Mouse (Mus musculus): ENCODE data around the gene Usp24. TPM values are rescaled to one million over a fixed set of nuclear protein-coding genes. Genes with fewer than 3 reads are reported as not detected.

The Usp24 gene
- total and polyA plus RNA-seq, 3 experiments: 13.0 to 25.7 (median 13.9) TPM

DNA sequence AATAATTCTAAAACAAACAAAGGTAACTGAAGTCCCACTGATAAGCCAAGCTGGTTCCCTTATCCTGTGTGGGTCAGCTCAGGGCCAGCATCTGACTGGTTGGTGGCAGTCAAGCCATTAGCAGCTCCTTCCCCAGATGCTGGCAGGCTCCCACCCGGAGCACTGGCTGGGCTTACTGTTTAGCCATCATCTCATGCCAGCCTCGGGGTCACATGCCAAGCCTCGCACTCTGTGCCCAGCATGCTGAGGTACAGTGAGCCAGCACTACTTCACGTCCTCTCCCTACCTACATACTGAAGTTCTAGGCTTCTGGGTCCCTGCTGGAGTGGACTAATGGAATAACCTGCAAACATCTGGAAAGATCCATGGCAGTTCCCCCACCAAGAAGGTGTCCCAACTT lies 137.5 kb downstream of the Usp24 start:
- no peaks in the 10 kb centered on the region for H3K4me1 ChIP-seq (ENCODE audit: control insufficient read depth in 1 of 2, insufficient read depth in 2 of 2)
- no peak overlapping the region for H3K4me3 ChIP-seq (replicated peaks in 1 of 3; ENCODE audit: low read depth in 2 of 3, low read length in 2 of 3, poor library complexity in 1 of 3)
- dilution Hi-C loops (cut with MboI; ENCODE audit: extremely low pct_ligation_motif_present, extremely low pct_unique_long_range_greater_than_20kb, low sequenced_read_pairs): no loop called here
- H3K9ac ChIP-seq (ENCODE audit: insufficient read depth, low read depth): no peak overlapping the region
- H3K27ac ChIP-seq (ENCODE audit: insufficient read depth, low read depth): no peak overlapping the region
- H3K4me2 ChIP-seq (ENCODE audit: insufficient read depth, low read depth, poor library complexity, severe bottlenecking): no peak overlapping the region
- peaks cover 80% of the 10 kb centered on the region for H3K27me3 ChIP-seq (replicated peaks)
- peaks cover 8% of the 10 kb centered on the region for H3K9me3 ChIP-seq (replicated peaks; ENCODE audit: low read length)
- in situ Hi-C loops (cut with MboI; ENCODE audit: low pct_ligation_motif_present, low pct_unique_long_range_greater_than_20kb, low sequenced_read_pairs): no loop called here
- no peaks in the 10 kb centered on the region for H3K79me2 ChIP-seq (replicated peaks; ENCODE audit: control insufficient read depth, extremely low read depth, insufficient read depth, poor library complexity, severe bottlenecking)
- DNase-seq (ENCODE audit: extremely low read depth): no peak
- TF ChIP-seq PAX5 (IDR thresholded peaks at IDR 0.05; ENCODE audit: low read length): no peak
- no peak for TF ChIP-seq ETS1 (conservative IDR thresholded peaks at IDR 0.05; ENCODE audit: low read depth, low read length)
- no peak for TF ChIP-seq CTCF (conservative IDR thresholded peaks at IDR 0.05 in 1 of 2, IDR thresholded peaks at IDR 0.05 in 1 of 2; ENCODE audit: low read depth in 2 of 2, low read length in 2 of 2)
- TF ChIP-seq IRF4 (IDR thresholded peaks at IDR 0.05; ENCODE audit: low read depth, low read length): no peak
- H3K36me3 ChIP-seq (replicated peaks in 1 of 2; ENCODE audit: control insufficient read depth in 1 of 2, insufficient read depth in 1 of 2, low read length in 1 of 2): no peaks in the 10 kb centered on the region

DNA sequence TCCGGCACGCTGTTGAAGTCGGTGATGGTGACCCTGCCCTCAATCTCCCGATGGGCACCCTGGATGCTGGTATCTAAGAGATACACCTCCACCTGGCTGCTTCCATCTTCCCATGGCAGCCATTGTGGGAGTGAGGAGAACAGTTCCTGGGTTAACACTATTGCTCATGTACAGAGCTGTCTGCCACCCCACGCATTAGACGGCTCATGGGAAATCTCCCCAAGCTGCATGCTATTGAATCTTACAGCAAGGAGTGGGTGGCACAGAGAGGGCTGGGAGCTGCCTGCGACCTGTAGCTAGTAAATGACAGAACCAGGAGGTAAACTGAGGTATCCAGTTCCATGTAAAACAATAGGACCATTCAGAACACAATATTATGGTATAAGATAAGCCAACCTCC lies 138.5 kb downstream of the Usp24 start:
- peaks cover 90% of the 10 kb centered on the region for H3K27me3 ChIP-seq (replicated peaks)
- no peak overlapping the region for H3K4me2 ChIP-seq (ENCODE audit: insufficient read depth, low read depth, poor library complexity, severe bottlenecking)
- H3K27ac ChIP-seq (ENCODE audit: insufficient read depth, low read depth): no peak overlapping the region
- in situ Hi-C loops (cut with MboI; ENCODE audit: low pct_ligation_motif_present, low pct_unique_long_range_greater_than_20kb, low sequenced_read_pairs) (no loop called here), dilution Hi-C loops (cut with MboI; ENCODE audit: extremely low pct_ligation_motif_present, extremely low pct_unique_long_range_greater_than_20kb, low sequenced_read_pairs) (no loop called here)
- no peak for DNase-seq (ENCODE audit: extremely low read depth)
- H3K79me2 ChIP-seq (replicated peaks; ENCODE audit: control insufficient read depth, extremely low read depth, insufficient read depth, poor library complexity, severe bottlenecking): no peaks in the 10 kb centered on the region
- H3K36me3 ChIP-seq (replicated peaks in 1 of 2; ENCODE audit: control insufficient read depth in 1 of 2, insufficient read depth in 1 of 2, low read length in 1 of 2): no peaks in the 10 kb centered on the region
- peaks cover 6% of the 10 kb centered on the region for H3K9me3 ChIP-seq (replicated peaks; ENCODE audit: low read length)
- no peak overlapping the region for H3K4me3 ChIP-seq (replicated peaks in 1 of 3; ENCODE audit: low read depth in 2 of 3, low read length in 2 of 3, poor library complexity in 1 of 3)
- TF ChIP-seq NRF1 (IDR thresholded peaks at IDR 0.05; ENCODE audit: low read depth, low read length) (no peak), JUND (conservative IDR thresholded peaks at IDR 0.05; ENCODE audit: low read depth, low read length) (no peak), MEF2A (IDR thresholded peaks at IDR 0.05; ENCODE audit: borderline replicate concordance, low read depth, low read length) (no peak), ZNF384 (IDR thresholded peaks at IDR 0.05; ENCODE audit: low read depth, low read length) (no peak), ZC3H11A (IDR thresholded peaks at IDR 0.05; ENCODE audit: low read depth, low read length) (no peak), TCF12 (IDR thresholded peaks at IDR 0.05; ENCODE audit: low read depth, low read length) (no peak), POLR2A (IDR thresholded peaks at IDR 0.05; ENCODE audit: low read depth, low read length) (no peak)
- H3K9ac ChIP-seq (ENCODE audit: insufficient read depth, low read depth): no peak overlapping the region
- H3K4me1 ChIP-seq (ENCODE audit: control insufficient read depth in 1 of 2, insufficient read depth in 2 of 2): no peaks in the 10 kb centered on the region

DNA sequence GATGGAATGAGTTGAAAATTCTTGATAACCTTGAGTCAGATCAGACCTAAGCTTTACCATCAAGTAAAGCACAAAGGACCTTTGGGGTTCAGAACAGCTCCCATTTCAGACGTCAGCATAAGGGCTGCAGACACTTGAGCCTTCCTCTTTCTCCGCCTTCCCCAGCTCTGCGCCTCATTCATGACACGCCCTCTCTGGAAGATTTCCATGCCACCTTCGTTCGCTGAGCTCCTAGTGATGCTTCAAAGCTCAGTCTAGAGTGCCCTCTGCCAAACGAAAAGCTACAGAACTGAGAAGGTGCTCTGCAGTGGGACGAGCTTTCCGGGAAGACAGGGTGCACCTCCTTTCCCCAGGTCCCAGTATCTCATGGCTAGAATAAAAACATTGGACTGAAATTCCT lies 146.0 kb downstream of the Usp24 start:
- Histone ChIP-seq H3K79me2 (replicated peaks; ENCODE audit: control insufficient read depth, extremely low read depth, insufficient read depth, poor library complexity, severe bottlenecking) (no peaks in the 10 kb centered on the region), H3K4me2 (ENCODE audit: insufficient read depth, low read depth, poor library complexity, severe bottlenecking) (no peak overlapping the region), H3K27ac (ENCODE audit: insufficient read depth, low read depth) (no peak overlapping the region), H3K9ac (ENCODE audit: insufficient read depth, low read depth) (no peak overlapping the region), H3K4me1 (ENCODE audit: control insufficient read depth in 1 of 2, insufficient read depth in 2 of 2) (no peaks in the 10 kb centered on the region), H3K27me3 (replicated peaks) (peaks cover 75% of the 10 kb centered on the region), H3K36me3 (replicated peaks in 1 of 2; ENCODE audit: control insufficient read depth in 1 of 2, insufficient read depth in 1 of 2, low read length in 1 of 2) (no peaks in the 10 kb centered on the region), H3K9me3 (replicated peaks; ENCODE audit: low read length) (no peaks in the 10 kb centered on the region), H3K4me3 (replicated peaks in 1 of 3; ENCODE audit: low read depth in 2 of 3, low read length in 2 of 3, poor library complexity in 1 of 3) (no peak overlapping the region)
- dilution Hi-C loops (cut with MboI; ENCODE audit: extremely low pct_ligation_motif_present, extremely low pct_unique_long_range_greater_than_20kb, low sequenced_read_pairs) (no loop called here), in situ Hi-C loops (cut with MboI; ENCODE audit: low pct_ligation_motif_present, low pct_unique_long_range_greater_than_20kb, low sequenced_read_pairs) (no loop called here)
- no peak for DNase-seq (ENCODE audit: extremely low read depth)
- TF ChIP-seq SIN3A (IDR thresholded peaks at IDR 0.05; ENCODE audit: low read length) (no peak), JUND (conservative IDR thresholded peaks at IDR 0.05; ENCODE audit: low read depth, low read length) (no peak), RAD21 (IDR thresholded peaks at IDR 0.05; ENCODE audit: low read depth, low read length) (no peak), GABPA (IDR thresholded peaks at IDR 0.05; ENCODE audit: insufficient replicate concordance, low read depth, low read length) (no peak), MEF2A (IDR thresholded peaks at IDR 0.05; ENCODE audit: borderline replicate concordance, low read depth, low read length) (no peak)
